Mouse (Mus musculus): ENCODE results near the gene Cant1. TPM values are rescaled to one million over a fixed set of nuclear protein-coding genes. Genes with fewer than 3 reads are reported as not detected.

The Cant1 gene
- total and polyA plus RNA-seq, 3 experiments: 26.0 to 145 (median 34.4) TPM

DNA sequence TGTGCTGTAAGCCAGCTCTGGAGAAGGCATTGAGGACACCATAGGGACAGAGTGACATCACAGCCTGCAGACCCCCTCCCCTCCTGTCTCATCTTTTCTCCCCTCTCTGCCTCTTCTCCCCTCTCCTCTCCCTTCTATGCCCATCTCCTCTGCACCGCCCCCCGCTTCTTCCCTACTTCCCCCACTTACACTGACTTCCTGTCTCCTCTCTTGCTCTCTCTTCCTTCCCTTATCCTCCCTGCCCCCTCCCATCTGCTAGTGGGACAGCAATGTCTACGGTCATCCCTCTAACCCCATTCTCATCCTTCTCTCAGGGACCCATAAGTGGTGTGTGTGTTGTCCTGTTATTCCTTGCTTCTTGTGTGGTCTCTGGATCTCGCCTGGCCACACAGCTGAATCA lies 40.6 kb upstream of the Cant1 start:
- TF ChIP-seq TAL1 (IDR thresholded peaks at IDR 0.05; ENCODE audit: low read length) (no peak), EP300 (IDR thresholded peaks at IDR 0.05; ENCODE audit: low read depth in 1 of 2, low read length in 2 of 2) (no peak), MYC (IDR thresholded peaks at IDR 0.05; ENCODE audit: low read depth, low read length) (no peak), MYB (IDR thresholded peaks at IDR 0.05; ENCODE audit: low read depth, low read length) (no peak), KAT2A (conservative IDR thresholded peaks at IDR 0.05; ENCODE audit: low read depth, low read length) (no peak), USF1 (IDR thresholded peaks at IDR 0.05; ENCODE audit: low read depth, low read length) (no peak), MAX (IDR thresholded peaks at IDR 0.05; ENCODE audit: low read length) (no peak), RCOR1 (IDR thresholded peaks at IDR 0.05; ENCODE audit: low read depth, low read length) (no peak), UBTF (IDR thresholded peaks at IDR 0.05; ENCODE audit: borderline replicate concordance, insufficient read depth, low read depth, low read length) (no peak), GATA1 (IDR thresholded peaks at IDR 0.05; ENCODE audit: low read depth, low read length) (no peak), MXI1 (IDR thresholded peaks at IDR 0.05; ENCODE audit: low read depth, low read length) (no peak), MAFK (IDR thresholded peaks at IDR 0.05; ENCODE audit: borderline replicate concordance, low read depth, low read length) (no peak)
- no peak overlapping the region for H3K4me3 ChIP-seq (ENCODE audit: control insufficient read depth in 1 of 2, insufficient read depth in 1 of 2, low read depth in 2 of 2, low read length in 2 of 2)
- H3K27ac ChIP-seq (ENCODE audit: control insufficient read depth, low read depth, low read length): no peak overlapping the region
- no peak overlapping the region for H3K9ac ChIP-seq (ENCODE audit: control insufficient read depth, low read depth, low read length, poor library complexity, severe bottlenecking)
- H3K27me3 ChIP-seq (ENCODE audit: control insufficient read depth in 1 of 2, insufficient read depth in 2 of 2, low read length in 2 of 2): no peaks in the 10 kb centered on the region
- DNase-seq (ENCODE audit: low read depth, low spot score): no peak
- no peaks in the 10 kb centered on the region for H3K79me2 ChIP-seq (ENCODE audit: control insufficient read depth, insufficient read depth, low read length, poor library complexity)
- peaks cover 0 to 22% of the 10 kb centered on the region in 2 experiments; a peak in 2 of 4 replicates for H3K36me3 ChIP-seq (ENCODE audit: control insufficient read depth in 1 of 2, insufficient read depth in 2 of 2, low read length in 2 of 2)
- no peaks in the 10 kb centered on the region for H3K9me3 ChIP-seq (replicated peaks; ENCODE audit: insufficient read depth, low read length)
- H3K4me1 ChIP-seq (ENCODE audit: control insufficient read depth in 1 of 2, insufficient read depth in 2 of 2, low read length in 2 of 2): peaks cover 6 to 38% of the 10 kb centered on the region in 2 experiments

DNA sequence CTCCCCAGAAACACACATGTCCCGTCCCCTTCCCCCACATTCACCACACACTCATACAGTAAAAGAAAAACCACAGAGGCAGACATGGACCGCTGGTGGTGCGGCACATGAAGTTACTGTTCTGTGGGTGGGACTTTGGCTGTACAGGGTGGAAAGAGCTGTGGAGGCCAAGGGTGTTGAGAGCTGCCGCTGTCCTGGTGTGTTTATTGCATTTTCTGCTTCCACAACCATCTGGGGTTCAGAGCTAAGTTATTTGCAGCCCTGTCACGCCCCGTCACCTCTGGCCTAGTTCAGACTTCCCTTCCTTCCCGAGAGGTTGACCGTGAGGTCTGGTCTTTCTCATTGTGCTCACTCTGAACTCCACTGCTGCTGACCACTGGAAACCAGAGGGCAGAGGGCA lies 40.2 kb upstream of the Cant1 start:
- TF ChIP-seq UBTF (IDR thresholded peaks at IDR 0.05; ENCODE audit: borderline replicate concordance, insufficient read depth, low read depth, low read length) (no peak), HCFC1 (IDR thresholded peaks at IDR 0.05; ENCODE audit: low read depth, low read length) (no peak), ETS1 (IDR thresholded peaks at IDR 0.05; ENCODE audit: low read depth, low read length) (no peak), ZNF384 (IDR thresholded peaks at IDR 0.05; ENCODE audit: low read depth, low read length) (no peak), POLR2A (IDR thresholded peaks at IDR 0.05; ENCODE audit: control insufficient read depth in 1 of 2, insufficient read depth in 1 of 2, low read depth in 1 of 2, low read length in 2 of 2, poor library complexity in 1 of 2) (no peak), NRF1 (IDR thresholded peaks at IDR 0.05; ENCODE audit: insufficient read depth, low read depth, low read length, poor library complexity, severe bottlenecking) (no peak), MEF2A (IDR thresholded peaks at IDR 0.05; ENCODE audit: extremely low read depth, insufficient replicate concordance, low read depth, low read length, poor library complexity, severe bottlenecking) (no peak), CHD2 (IDR thresholded peaks at IDR 0.05; ENCODE audit: low read length) (no peak), TBP (IDR thresholded peaks at IDR 0.05; ENCODE audit: low read depth, low read length) (no peak), ZKSCAN1 (IDR thresholded peaks at IDR 0.05; ENCODE audit: low read depth, low read length) (no peak), ELF1 (IDR thresholded peaks at IDR 0.05; ENCODE audit: low read depth, low read length) (no peak), E2F4 (IDR thresholded peaks at IDR 0.05; ENCODE audit: borderline replicate concordance, low read depth, low read length) (no peak), SMC3 (IDR thresholded peaks at IDR 0.05; ENCODE audit: low read depth, low read length) (no peak), RCOR1 (IDR thresholded peaks at IDR 0.05; ENCODE audit: low read depth, low read length) (no peak), CTCF (IDR thresholded peaks at IDR 0.05 in 2 of 3, conservative IDR thresholded peaks at IDR 0.05 in 1 of 3; ENCODE audit: control insufficient read depth in 1 of 3, insufficient read depth in 1 of 3, low read depth in 2 of 3, low read length in 3 of 3, poor library complexity in 1 of 3, severe bottlenecking in 1 of 3) (no peak), USF1 (IDR thresholded peaks at IDR 0.05; ENCODE audit: low read depth, low read length) (no peak), ZMIZ1 (IDR thresholded peaks at IDR 0.05; ENCODE audit: low read depth, low read length) (no peak), ZC3H11A (IDR thresholded peaks at IDR 0.05; ENCODE audit: low read depth, low read length) (no peak)
- no peak overlapping the region for H3K4me3 ChIP-seq (ENCODE audit: control insufficient read depth in 1 of 2, insufficient read depth in 1 of 2, low read depth in 2 of 2, low read length in 2 of 2)

More for the DNA sequence above, 40.2 kb upstream of the Cant1 start:
- Histone ChIP-seq H3K27me3 (ENCODE audit: control insufficient read depth in 1 of 2, insufficient read depth in 2 of 2, low read length in 2 of 2) (no peaks in the 10 kb centered on the region), H3K9ac (ENCODE audit: control insufficient read depth, low read depth, low read length, poor library complexity, severe bottlenecking) (0 out of 2 replicates have a peak overlapping the region, but pooled peaks have one; percentile 12), H3K36me3 (ENCODE audit: control insufficient read depth in 1 of 2, insufficient read depth in 2 of 2, low read length in 2 of 2) (peaks cover 0 to 17% of the 10 kb centered on the region in 2 experiments; a peak in 2 of 4 replicates), H3K9me3 (replicated peaks; ENCODE audit: insufficient read depth, low read length) (no peaks in the 10 kb centered on the region), H3K79me2 (ENCODE audit: control insufficient read depth, insufficient read depth, low read length, poor library complexity) (no peaks in the 10 kb centered on the region), H3K4me1 (ENCODE audit: control insufficient read depth in 1 of 2, insufficient read depth in 2 of 2, low read length in 2 of 2) (peaks cover 6 to 33% of the 10 kb centered on the region in 2 experiments), H3K27ac (ENCODE audit: control insufficient read depth, low read depth, low read length) (no peak overlapping the region)
- DNase-seq (ENCODE audit: low read depth, low spot score): no peak

Measured in MEL (cell line).